Mouse (Mus musculus) WW6 (cell line): ENCODE results near the gene Gsk3b.
"Not testable (repeated sequence)": the region's sequence is repeated elsewhere in the genome, so short reads cannot be mapped to it uniquely, and the experiment has no call there.

ENCODE experiments used
- DNase-seq: peaks from one replicate; pipeline ENCODE4 v3.0.0-alpha.2; 2013; ENCODE audit warnings: low read depth, low spot score

Gene Gsk3b

GRCm38 (mm10) chr16:38189952-38190351 lies 101.2 kb downstream of the Gsk3b start:
- DNase-seq, result no peak

GRCm38 (mm10) chr16:38190531-38190930 lies 101.7 kb downstream of the Gsk3b start:
- DNase-seq, result no peak

- DNase-seq, result no peak
These were observed 102.7 kb downstream of the Gsk3b start for GRCm38 (mm10) chr16:38191460-38191859.

GRCm38 (mm10) chr16:38192640-38193039 lies 103.8 kb downstream of the Gsk3b start:
- DNase-seq, result no peak

GRCm38 (mm10) chr16:38197299-38197698 lies 108.5 kb downstream of the Gsk3b start:
- peak; percentile 24 for DNase-seq

DNA sequence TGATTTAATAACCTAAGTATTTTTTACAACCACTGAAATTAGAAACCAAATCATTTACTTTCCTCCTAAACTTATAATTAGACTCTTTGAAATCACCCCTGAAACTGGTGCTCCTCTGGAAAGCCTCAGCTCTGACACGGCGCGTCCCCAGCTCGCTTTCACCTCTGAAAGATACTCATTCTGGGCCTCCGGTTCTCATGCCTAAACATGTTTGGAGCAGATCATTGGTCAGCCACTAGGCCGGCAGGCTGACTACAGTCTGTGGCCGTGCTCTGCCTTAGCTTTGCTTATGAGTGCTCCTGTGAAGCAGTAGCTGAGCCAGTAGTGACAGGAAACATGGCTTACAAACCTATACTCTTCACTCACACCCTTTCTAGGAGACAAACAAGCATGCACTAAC lies 116.5 kb downstream of the Gsk3b start:
- no peak for DNase-seq

- DNase-seq, result not testable (repeated sequence)
These were observed 133.7 kb downstream of the Gsk3b start for GRCm38 (mm10) chr16:38222491-38222890.

DNA sequence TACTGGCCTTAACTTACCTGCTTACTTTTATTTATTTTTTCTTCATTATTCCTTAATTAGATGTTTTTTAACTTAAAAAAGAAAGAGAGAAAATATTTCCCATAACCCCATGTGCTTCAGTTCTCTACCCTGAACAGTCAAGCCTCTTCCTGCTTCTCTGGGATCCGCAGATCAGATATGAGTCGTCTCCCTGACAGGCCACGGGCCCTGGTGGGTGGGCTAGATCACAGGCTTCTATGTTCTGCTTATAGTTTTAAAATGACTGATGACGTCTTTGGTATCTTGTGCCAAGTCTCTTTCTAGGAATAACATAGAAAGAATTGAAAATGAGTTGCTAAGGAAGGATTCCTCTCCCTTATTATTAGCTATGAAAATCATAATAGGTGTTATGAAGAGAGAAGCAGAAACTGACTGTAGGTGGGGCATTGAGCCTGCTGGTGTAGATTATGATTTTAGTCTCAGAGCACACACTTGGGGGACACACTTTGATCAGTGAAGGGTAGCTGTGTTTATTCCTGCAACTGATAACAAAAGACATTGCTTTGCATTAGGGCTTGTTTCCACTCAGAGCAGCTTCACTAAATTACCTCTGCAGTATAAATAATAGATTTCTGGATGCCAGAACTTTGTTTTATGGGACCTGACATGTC lies 148.3 kb downstream of the Gsk3b start:
- no peak for DNase-seq

DNA sequence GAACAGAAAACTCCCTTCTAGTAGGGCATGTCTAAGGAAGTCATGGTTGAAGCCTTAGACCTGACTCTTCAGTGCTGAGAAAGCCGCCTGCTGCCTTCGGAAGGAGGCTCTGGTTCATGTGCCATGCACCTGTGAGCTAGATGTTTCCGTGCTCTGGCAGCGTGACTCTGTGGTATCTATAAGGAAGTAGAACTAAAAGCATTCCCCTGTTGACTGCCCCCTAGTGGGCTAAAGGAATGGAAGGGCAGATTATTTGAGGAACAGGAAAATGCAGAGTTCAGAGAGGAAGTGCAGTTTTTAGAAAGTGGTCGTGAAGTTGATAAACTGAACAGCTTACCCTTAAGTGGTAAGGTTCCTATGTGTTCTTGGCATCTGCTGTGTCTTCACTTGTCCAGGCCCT lies 150.9 kb downstream of the Gsk3b start:
- no peak for DNase-seq

- no peak for DNase-seq
These were observed 151.4 kb downstream of the Gsk3b start for GRCm38 (mm10) chr16:38240167-38240566.

DNA sequence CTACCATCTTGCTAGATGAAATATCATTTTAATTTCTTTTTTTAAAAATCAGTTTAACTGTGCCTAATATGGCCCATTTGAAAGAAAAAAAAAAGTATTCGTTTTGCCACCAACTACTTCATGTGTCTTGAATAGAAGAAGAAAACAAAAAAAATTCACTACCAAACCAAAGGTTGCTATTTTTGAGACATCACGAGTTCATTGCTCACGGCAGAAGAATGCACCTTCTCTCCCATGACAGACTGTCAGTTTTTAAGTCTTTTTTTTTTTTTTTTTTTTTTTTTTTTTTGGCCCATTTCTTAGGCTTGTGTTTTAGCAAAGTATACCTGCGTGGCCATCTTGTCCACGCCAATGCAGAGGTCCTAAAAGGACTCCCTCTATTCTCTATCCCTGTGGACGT lies 155.3 kb downstream of the Gsk3b start:
- DNase-seq, result no peak

GRCm38 (mm10) chr16:38245379-38245778 lies 156.6 kb downstream of the Gsk3b start:
- DNase-seq, result no peak

DNA sequence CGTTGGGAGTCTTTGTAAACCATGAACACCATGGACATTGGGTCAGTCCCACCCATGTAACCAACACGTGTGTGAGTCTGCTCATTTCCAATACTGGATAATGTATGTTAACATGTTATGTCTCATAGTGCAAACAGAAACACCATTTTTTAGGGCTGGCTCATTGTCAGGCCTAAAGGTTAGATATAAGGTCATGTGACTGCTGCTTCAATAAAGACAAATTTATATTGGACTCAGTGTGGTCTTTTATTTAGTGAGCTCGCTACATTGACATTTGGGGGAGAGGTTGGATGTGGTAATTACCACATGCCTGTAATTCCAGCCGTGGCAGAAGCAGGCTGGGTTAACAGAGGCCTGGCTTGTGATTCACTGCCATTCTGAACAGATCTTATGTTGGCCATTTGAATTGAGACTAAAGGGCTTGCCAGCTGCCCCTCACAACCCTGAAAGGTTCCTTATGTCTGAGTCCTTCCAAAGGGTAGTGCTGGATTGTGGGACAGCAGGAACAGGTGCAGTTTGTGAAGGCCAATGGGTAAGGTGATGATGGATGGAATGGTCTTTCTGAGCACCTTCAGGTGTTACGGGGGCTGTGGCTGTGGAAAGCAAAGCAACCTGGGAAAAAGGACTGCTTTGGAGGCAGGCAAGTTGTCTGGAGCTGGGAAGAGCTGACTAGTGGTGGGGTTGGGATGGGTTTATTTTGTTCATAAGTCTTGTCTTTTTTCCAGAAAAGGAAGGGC lies 157.2 kb downstream of the Gsk3b start:
- no peak for DNase-seq

GRCm38 (mm10) chr16:38248331-38248961 lies 159.6 kb downstream of the Gsk3b start:
- no peak for DNase-seq

GRCm38 (mm10) chr16:38250467-38250866 lies 161.7 kb downstream of the Gsk3b start:
- no peak for DNase-seq

DNA sequence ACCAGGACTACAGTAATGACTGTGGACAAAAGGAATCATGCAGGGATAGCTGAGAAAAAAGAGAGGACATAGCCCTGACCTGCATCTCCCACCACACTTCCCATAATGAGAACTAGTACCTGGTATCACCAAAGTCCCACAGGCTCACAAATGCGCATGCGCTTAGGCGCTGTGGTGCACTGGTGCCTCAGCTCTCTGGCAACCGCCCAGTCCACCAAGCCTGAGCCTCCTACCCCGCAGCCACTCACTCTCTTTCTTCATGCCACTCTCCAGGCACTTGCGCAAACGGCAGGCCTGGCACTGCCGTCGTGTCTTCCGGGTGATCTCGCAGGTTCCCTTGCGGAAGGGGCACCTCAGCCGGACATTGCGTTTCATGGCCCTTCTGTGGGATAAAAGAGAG lies 165.2 kb downstream of the Gsk3b start:
- no peak for DNase-seq

GRCm38 (mm10) chr16:38255107-38255506 lies 166.3 kb downstream of the Gsk3b start:
- DNase-seq, result no peak

DNA sequence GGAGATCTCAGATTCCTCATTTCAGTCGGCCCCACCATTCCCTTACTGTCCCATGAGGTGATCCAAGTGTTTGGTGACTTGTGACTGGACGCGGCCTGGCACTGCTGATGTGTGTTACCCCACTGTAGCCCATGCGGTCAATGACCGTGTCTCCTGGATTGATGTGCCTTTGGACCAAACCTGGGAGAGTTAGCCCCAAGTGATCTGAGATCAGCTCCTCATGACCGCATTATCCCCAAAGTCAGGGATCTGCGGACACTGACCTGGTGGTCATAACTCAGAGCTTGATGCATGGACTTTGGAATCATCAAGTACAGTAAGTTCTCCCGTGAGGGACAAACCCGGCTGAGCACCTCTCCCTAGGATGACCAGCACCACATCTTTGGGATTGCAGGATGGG lies 167.1 kb downstream of the Gsk3b start:
- no peak for DNase-seq

DNA sequence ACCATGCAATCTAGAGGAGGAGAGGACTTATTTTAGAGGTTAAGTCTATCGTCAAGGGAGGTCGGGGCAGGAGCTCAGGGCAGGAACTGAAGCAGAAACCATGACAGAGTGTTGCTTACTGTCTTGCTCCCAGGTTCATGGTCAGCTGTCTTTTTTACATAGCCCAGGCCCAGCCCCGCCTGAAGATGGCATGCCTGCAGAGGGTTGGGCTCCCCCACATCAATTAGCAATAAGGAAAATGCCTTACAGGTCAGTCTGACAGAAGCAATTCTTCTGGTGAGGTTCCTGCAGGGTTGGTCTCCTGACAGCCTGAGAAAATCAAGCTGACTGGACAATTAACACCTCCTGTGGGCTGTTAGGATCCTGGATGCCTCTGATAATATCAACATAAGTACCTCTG lies 182.8 kb downstream of the Gsk3b start:
- no peak for DNase-seq

- no peak for DNase-seq
These were observed 183.7 kb downstream of the Gsk3b start for GRCm38 (mm10) chr16:38272483-38272882.

GRCm38 (mm10) chr16:38274737-38275136 lies 185.9 kb downstream of the Gsk3b start:
- DNase-seq, result no peak

DNA sequence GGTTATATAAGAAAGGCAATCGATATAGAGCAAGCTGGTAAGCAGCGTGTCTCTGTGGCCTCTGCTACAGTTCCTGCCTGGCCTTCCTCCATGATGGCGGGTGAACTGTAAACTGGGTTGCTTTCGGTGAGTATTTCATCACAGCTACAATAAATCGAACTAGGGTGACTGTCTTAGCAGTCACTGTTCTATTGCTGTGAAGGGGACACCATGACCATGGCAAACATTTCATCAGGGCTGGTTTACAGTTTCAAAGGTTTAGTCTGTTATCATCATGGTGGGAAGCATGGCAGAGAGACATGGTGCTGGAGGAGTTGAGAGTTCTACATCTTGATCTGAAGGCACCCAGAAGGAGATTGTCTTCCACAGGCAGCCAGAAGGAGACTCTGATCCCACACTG lies 191.0 kb downstream of the Gsk3b start:
- DNase-seq, result no peak

- no peak for DNase-seq
These were observed 192.2 kb downstream of the Gsk3b start for GRCm38 (mm10) chr16:38280951-38281350.
